Mouse (Mus musculus) A20 (cell line): ENCODE measurements at regions not wholly inside any gene's neighbourhood (a gene's known extent, or its start where the extent isn't known, plus 50 kb on each side); places are given as distances from the start of the nearest gene placed in this dataset.

Experiments used
- DNase-seq: peaks from one replicate; pipeline ENCODE4 v3.0.0-alpha.2; 2011; ENCODE audit warnings: low read depth, low spot score

GRCm38 (mm10) chr1:142042751-142043150 lies 1597.7 kb upstream of the B3galt2 start:
- DNase-seq: no peak

GRCm38 (mm10) chr1:142055207-142055606 lies 1585.3 kb upstream of the B3galt2 start:
- no peak for DNase-seq
